Mouse (Mus musculus): Measurements from ENCODE around the gene Efcab9.

DNA sequence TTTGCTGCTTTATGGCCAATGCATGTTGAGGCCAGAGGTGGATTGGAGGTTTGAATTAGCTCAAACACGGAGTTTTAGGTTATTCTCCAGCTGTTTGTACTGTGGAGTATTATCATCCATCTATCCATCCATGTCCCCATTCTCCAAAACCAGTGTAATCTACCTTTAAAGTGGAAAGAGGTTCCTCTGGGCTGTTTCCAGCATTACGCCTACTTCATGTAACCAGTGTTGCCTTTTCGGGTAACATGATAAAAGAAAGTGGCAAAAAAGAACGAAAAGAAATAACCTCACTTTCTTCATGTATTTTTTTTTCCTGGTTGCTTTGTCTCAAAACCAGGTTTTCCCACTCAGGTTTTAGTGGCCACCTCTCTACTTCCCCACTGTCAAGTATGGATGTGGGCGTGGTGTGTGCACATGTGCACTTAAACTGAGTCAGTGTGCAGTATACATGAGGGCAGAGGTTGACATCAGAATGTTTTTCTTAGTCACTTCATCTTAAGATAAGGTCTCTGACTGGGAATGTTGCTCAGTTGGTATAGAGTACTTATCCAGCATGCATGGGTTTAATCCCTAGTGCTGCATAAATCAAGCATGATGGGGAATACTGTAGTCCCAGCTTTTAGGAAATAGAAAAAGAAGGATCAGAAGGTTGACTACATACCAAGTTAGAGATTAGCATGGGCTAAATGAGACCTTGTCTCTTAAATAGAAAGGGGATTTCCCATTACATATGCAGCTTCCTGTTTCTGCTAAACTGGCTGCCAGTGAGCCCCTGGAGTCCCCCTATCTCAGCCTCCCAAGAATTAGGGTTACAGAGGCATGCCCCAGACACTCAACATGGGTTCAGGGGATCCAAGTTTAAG is 42.8 kb downstream of the Efcab9 start:
- TF ChIP-seq CTCF (IDR thresholded peaks at IDR 0.05; ENCODE audit: control insufficient read depth, insufficient read depth, low read length) (no peak), POLR2A (IDR thresholded peaks at IDR 0.05; ENCODE audit: borderline replicate concordance, control insufficient read depth, low read depth, low read length) (no peak)
